Mouse (Mus musculus): ENCODE measurements around the gene Acsl6. TPM values are rescaled to one million over a fixed set of nuclear protein-coding genes. Genes with fewer than 3 reads are reported as not detected.

Gene Acsl6
- polyA plus RNA-seq, 1 experiment from 2014 or later, result 1.1 TPM

- WGBS, result 41% methylated on average over 7 of the region's 7 CpGs
- H3K4me3 ChIP-seq, result no peak overlapping the region
- no peak for DNase-seq (ENCODE audit: low spot score)
- peaks cover 36% of the 10 kb centered on the region for H3K4me1 ChIP-seq
- peak overlapping the region; percentile 66 for H3K27ac ChIP-seq
- no peaks in the 10 kb centered on the region for H3K36me3 ChIP-seq
- no peaks in the 10 kb centered on the region for H3K9me3 ChIP-seq
- H3K27me3 ChIP-seq (ENCODE audit: insufficient read depth, poor library complexity, severe bottlenecking), result no peaks in the 10 kb centered on the region
These were observed 10.1 kb downstream of the Acsl6 start for GRCm38 (mm10) chr11:54313391-54314360.

GRCm38 (mm10) chr11:54314740-54315139 lies 11.1 kb downstream of the Acsl6 start:
- no peaks in the 10 kb centered on the region for H3K36me3 ChIP-seq
- peaks cover 37% of the 10 kb centered on the region for H3K4me1 ChIP-seq
- WGBS, result 8% methylated on average over 3 of the region's 3 CpGs
- H3K9me3 ChIP-seq, result no peaks in the 10 kb centered on the region
- DNase-seq (ENCODE audit: low spot score), result no peak
- H3K4me3 ChIP-seq, result no peak overlapping the region
- H3K27ac ChIP-seq, result peak overlapping the region; percentile 37; the same call in 1 of the 2 replicates
- H3K27me3 ChIP-seq (ENCODE audit: insufficient read depth, poor library complexity, severe bottlenecking), result no peaks in the 10 kb centered on the region

DNA sequence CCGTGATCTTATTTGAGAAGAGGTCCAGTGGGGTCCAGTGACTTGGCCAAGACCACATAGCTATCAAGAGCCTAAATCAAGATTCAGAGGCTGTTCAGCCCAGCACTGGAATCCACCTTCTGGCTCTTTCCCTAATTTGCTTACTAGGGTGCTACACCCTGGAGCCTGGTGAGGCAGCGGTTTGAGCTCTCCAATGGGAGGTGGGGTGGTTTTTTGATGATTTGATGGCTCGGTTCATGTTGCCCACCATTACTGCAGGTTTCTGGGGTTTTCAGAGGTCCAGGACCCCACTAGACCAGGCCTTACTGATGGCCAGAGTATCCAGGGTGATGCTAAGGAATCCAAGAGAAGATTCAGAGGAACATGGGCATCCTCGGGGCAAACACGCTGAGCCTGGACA lies 11.7 kb downstream of the Acsl6 start:
- DNase-seq (ENCODE audit: low spot score), result no peak
- H3K4me1 ChIP-seq, result peaks cover 43% of the 10 kb centered on the region
- WGBS, result 87% methylated on average over 5 of the region's 5 CpGs
- no peaks in the 10 kb centered on the region for H3K27me3 ChIP-seq (ENCODE audit: insufficient read depth, poor library complexity, severe bottlenecking)
- H3K27ac ChIP-seq, result no peak overlapping the region
- H3K36me3 ChIP-seq, result no peaks in the 10 kb centered on the region
- no peak overlapping the region for H3K4me3 ChIP-seq
- H3K9me3 ChIP-seq, result no peaks in the 10 kb centered on the region

GRCm38 (mm10) chr11:54317361-54317760 lies 13.8 kb downstream of the Acsl6 start:
- H3K36me3 ChIP-seq, result no peaks in the 10 kb centered on the region
- H3K4me1 ChIP-seq, result peaks cover 36% of the 10 kb centered on the region
- no peak for DNase-seq (ENCODE audit: low spot score)
- no peaks in the 10 kb centered on the region for H3K27me3 ChIP-seq (ENCODE audit: insufficient read depth, poor library complexity, severe bottlenecking)
- H3K9me3 ChIP-seq, result no peaks in the 10 kb centered on the region
- no peak overlapping the region for H3K27ac ChIP-seq
- H3K4me3 ChIP-seq, result no peak overlapping the region
- WGBS, result 83% methylated on average over 8 of the region's 8 CpGs

- 81% methylated on average over 3 of the region's 3 CpGs for WGBS
- no peak overlapping the region for H3K27ac ChIP-seq
These were observed 14.2 kb downstream of the Acsl6 start for GRCm38 (mm10) chr11:54317795-54318194.

DNA sequence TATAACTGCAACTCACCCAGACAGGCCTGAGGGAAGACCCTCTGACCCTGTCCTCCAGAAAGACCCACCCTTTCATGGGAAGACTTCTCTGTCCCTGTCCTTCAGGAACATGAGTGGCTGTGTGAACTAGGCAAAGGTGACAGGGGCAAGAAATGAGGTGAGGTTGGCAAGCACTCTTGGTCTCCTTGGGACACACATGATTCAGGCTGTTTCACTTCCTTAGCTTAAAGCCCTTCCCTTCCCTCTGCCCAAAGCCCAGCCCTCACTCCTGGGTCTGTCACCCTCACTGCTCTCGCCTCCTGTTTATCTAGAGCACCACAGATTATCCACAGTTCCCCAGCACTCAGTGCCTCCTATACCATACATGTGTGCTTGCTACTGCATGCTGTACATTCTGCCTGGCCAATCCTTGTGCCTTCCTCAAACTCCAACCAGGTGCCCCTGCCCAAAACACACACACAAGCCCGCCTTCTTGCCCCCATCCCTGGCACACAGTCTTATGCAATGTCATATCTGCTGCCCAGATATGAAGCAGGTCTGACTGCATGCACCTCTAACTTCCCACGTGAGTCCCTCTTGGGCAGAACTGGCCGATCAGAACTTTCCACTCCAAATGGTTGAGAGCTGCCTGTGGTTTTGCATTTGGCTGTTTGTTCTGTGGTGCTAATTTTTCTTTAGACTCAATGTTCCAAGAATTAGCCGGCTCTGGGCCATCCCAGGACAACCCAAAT lies 18.4 kb downstream of the Acsl6 start:
- no peak overlapping the region for H3K4me3 ChIP-seq
- WGBS, result 66% methylated on average over 5 of the region's 5 CpGs
- H3K36me3 ChIP-seq, result no peaks in the 10 kb centered on the region

More at GRCm38 (mm10) chr11:54317795-54318194, 14.2 kb downstream of the Acsl6 start:
- H3K4me3 ChIP-seq, result no peak overlapping the region
- H3K4me1 ChIP-seq, result peaks cover 32% of the 10 kb centered on the region
- no peaks in the 10 kb centered on the region for H3K36me3 ChIP-seq
- H3K9me3 ChIP-seq, result no peaks in the 10 kb centered on the region
- DNase-seq (ENCODE audit: low spot score), result no peak
- H3K27me3 ChIP-seq (ENCODE audit: insufficient read depth, poor library complexity, severe bottlenecking), result no peaks in the 10 kb centered on the region

GRCm38 (mm10) chr11:54331463-54332183 lies 28.0 kb downstream of the Acsl6 start:
- WGBS, result 78% methylated on average over 10 of the region's 10 CpGs
- H3K27ac ChIP-seq, result no peak overlapping the region
- no peaks in the 10 kb centered on the region for H3K9me3 ChIP-seq
- peaks cover 4% of the 10 kb centered on the region; the same call in 1 of the 2 replicates for H3K4me1 ChIP-seq
- H3K4me3 ChIP-seq, result no peak overlapping the region
- H3K27me3 ChIP-seq (ENCODE audit: insufficient read depth, poor library complexity, severe bottlenecking), result no peaks in the 10 kb centered on the region
- DNase-seq (ENCODE audit: low spot score), result no peak
- no peaks in the 10 kb centered on the region for H3K36me3 ChIP-seq

More for the DNA sequence above, 18.4 kb downstream of the Acsl6 start:
- Histone ChIP-seq H3K27me3 (ENCODE audit: insufficient read depth, poor library complexity, severe bottlenecking) (no peaks in the 10 kb centered on the region), H3K27ac (no peak overlapping the region), H3K9me3 (no peaks in the 10 kb centered on the region), H3K4me1 (0 out of 2 replicates have a peak, but pooled peaks cover 10% of the 10 kb centered on the region)
- no peak for DNase-seq (ENCODE audit: low spot score)

DNA sequence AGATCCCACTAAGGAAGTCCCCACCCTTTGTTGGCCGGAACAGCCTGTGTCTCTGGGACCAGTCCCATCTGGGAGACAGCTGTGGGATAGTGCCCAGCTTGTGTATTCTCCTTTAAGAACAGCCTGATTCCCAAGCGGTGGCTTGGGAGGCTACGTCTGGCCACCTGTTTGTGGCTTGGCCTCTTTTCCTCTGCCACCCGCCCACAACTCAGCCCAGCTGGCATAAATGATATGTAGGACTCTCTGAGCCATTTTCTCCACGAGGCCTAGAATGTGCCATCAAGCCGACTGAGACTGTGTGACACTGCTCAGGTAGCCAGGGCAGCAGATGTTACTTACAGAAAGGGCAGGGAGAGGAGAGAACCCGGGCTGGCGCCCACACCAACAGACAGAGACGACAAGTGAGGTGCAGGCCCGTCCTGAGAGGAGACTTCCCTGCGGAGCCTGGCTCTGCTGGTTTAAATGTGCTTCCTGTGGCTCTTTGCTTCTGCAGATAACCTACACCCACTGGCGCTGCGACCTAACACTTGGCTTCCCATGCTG lies 32.6 kb downstream of the Acsl6 start:
- H3K27ac ChIP-seq, result no peak overlapping the region
- DNase-seq (ENCODE audit: low spot score), result no peak
- no peaks in the 10 kb centered on the region for H3K27me3 ChIP-seq (ENCODE audit: insufficient read depth, poor library complexity, severe bottlenecking)
- no peaks in the 10 kb centered on the region for H3K36me3 ChIP-seq
- H3K4me3 ChIP-seq, result no peak overlapping the region
- WGBS, result 35% methylated on average over 13 of the region's 13 CpGs
- no peaks in the 10 kb centered on the region for H3K9me3 ChIP-seq
- H3K4me1 ChIP-seq, result peaks cover 4% of the 10 kb centered on the region; the same call in 1 of the 2 replicates

DNA sequence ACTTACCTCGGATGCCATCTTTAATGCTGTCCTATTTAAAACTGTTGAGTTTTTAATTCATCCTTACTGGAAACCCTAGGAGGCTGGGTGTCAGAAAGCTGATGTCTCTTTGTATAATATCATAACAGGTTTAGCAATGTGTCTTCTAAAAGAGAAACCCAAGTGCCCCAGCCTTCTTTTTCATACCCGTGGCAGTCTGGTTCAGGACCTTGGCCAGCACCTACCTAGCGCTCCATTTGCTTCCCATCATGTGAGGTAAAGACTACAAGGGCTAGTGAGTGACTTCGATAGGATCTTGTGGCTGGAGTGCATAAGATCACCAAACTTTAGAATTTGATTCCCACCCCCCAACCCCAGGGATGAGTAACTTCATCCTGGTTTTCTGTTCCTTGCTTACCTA lies 40.1 kb downstream of the Acsl6 start:
- H3K36me3 ChIP-seq, result no peaks in the 10 kb centered on the region
- no peak overlapping the region for H3K27ac ChIP-seq
- WGBS, result 41% methylated on average over 4 of the region's 4 CpGs
- H3K27me3 ChIP-seq (ENCODE audit: insufficient read depth, poor library complexity, severe bottlenecking), result no peaks in the 10 kb centered on the region
- no peak for DNase-seq (ENCODE audit: low spot score)
- H3K4me3 ChIP-seq, result no peak overlapping the region
- no peaks in the 10 kb centered on the region for H3K9me3 ChIP-seq
- H3K4me1 ChIP-seq, result no peaks in the 10 kb centered on the region

DNA sequence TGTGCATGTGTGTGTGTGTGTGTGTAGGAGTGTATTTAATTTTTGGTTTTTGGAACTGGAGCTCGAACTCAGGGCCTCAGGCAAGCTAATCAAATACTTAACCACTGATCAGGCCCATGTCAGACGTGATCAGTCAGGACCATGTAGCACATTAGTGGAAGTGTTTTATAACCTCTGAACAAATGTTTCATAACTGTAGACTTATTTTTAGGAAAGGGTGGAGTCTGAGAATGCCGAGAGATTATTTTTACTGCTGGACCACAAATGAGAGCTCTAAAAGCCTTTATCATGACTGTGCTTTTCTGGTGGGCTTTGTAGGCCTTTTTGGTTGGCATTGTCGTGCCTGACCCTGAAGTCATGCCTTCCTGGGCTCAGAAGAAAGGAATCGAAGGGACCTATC lies 48.1 kb downstream of the Acsl6 start:
- H3K4me1 ChIP-seq, result peaks cover 4% of the 10 kb centered on the region; the same call in 1 of the 2 replicates
- H3K27me3 ChIP-seq (ENCODE audit: insufficient read depth, poor library complexity, severe bottlenecking), result no peaks in the 10 kb centered on the region
- H3K36me3 ChIP-seq, result no peaks in the 10 kb centered on the region
- no peak overlapping the region for H3K4me3 ChIP-seq
- H3K27ac ChIP-seq, result no peak overlapping the region
- DNase-seq (ENCODE audit: low spot score), result no peak
- no peaks in the 10 kb centered on the region for H3K9me3 ChIP-seq
- 69% methylated on average over 5 of the region's 5 CpGs for WGBS

- Histone ChIP-seq H3K4me1 (peaks cover 4% of the 10 kb centered on the region; the same call in 1 of the 2 replicates), H3K27ac (no peak overlapping the region), H3K36me3 (no peaks in the 10 kb centered on the region), H3K27me3 (ENCODE audit: insufficient read depth, poor library complexity, severe bottlenecking) (no peaks in the 10 kb centered on the region), H3K9me3 (no peaks in the 10 kb centered on the region), H3K4me3 (no peak overlapping the region)
- DNase-seq (ENCODE audit: low spot score), result no peak
- WGBS, result 37% methylated on average over 8 of the region's 8 CpGs
These were observed 49.6 kb downstream of the Acsl6 start for GRCm38 (mm10) chr11:54353121-54353576.

Data from heart, embryonic 10.5 days (tissue).